Mouse (Mus musculus): ENCODE measurements at regions not wholly inside any gene's neighbourhood (a gene's known extent, or its start where the extent isn't known, plus 50 kb on each side); places are given as distances from the start of the nearest gene placed in this dataset.
"Not testable (repeated sequence)": the region's sequence is repeated elsewhere in the genome, so short reads cannot be mapped to it uniquely, and the experiment has no call there.

DNA sequence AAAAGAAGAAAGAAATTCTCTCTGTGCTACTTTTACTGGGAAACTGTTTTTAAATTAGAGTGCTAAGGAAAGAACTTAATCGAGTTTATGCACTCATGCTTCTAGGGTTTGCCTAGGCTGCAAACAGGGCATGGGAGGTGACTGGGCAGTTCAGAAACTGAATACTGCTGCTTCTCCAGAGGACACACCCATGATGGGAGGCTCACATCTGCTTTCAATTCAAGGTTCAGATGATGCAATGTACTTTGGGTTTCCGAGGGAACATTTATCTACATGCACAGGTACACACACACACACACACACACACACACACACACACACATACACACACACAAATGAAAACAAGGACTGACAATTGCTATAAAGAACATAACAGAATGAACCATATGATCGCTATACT is 417.4 kb downstream of the Htr7 start:
- Histone ChIP-seq H3K27ac (no peak overlapping the region), H3K4me2 (no peak overlapping the region), H3K9me3 (no peaks in the 10 kb centered on the region), H3K4me3 (no peak overlapping the region), H3K4me1 (no peaks in the 10 kb centered on the region), H3K36me3 (no peaks in the 10 kb centered on the region), H3K27me3 (no peaks in the 10 kb centered on the region), H3K9ac (no peak overlapping the region)
- ATAC-seq (ENCODE audit: borderline replicate concordance, extremely low read depth, low FRiP score, low TSS enrichment): no peak
- WGBS: 61% methylated on average over 3 of the region's 3 CpGs

- Histone ChIP-seq H3K36me3 (no peaks in the 10 kb centered on the region), H3K9me3 (no peaks in the 10 kb centered on the region), H3K4me2 (no peak overlapping the region), H3K27me3 (no peaks in the 10 kb centered on the region), H3K27ac (no peak overlapping the region), H3K9ac (no peak overlapping the region), H3K4me1 (no peaks in the 10 kb centered on the region), H3K4me3 (no peak overlapping the region)
- ATAC-seq (ENCODE audit: borderline replicate concordance, extremely low read depth, low FRiP score, low TSS enrichment): no peak
- 57% methylated on average over 2 of the region's 2 CpGs for WGBS
These were observed 435.5 kb downstream of the Htr7 start for GRCm38 (mm10) chr19:35621771-35622170.

DNA sequence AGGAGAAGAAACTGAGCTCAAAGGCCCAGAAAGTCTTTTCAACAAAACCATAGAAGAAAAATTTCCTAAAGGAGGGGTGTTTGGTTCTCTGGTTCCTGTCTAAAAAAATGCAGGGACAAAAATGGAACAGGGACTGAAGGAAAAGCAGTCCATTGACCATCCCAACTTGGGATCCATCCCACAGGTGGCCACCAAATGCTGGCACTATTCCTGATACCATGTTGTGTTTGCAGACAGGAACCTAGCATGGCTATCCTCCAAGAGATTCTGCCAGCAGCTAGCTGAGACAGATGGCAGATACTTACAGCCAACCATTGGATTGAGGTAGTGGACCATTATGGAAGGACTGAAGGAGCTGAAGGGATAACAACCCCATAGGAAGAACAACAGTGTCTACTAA is 461.9 kb downstream of the Htr7 start:
- Histone ChIP-seq H3K9ac (no peak overlapping the region), H3K4me2 (no peak overlapping the region), H3K4me1 (no peaks in the 10 kb centered on the region), H3K27me3 (no peaks in the 10 kb centered on the region), H3K27ac (no peak overlapping the region), H3K36me3 (no peaks in the 10 kb centered on the region), H3K9me3 (no peaks in the 10 kb centered on the region), H3K4me3 (no peak overlapping the region)
- ATAC-seq (ENCODE audit: borderline replicate concordance, extremely low read depth, low FRiP score, low TSS enrichment): no peak

- no peaks in the 10 kb centered on the region for H3K9me3 ChIP-seq
- no peak for ATAC-seq (ENCODE audit: borderline replicate concordance, extremely low read depth, low FRiP score, low TSS enrichment)
- no peak overlapping the region for H3K27ac ChIP-seq
- no peak overlapping the region for H3K4me3 ChIP-seq
- H3K4me1 ChIP-seq: no peaks in the 10 kb centered on the region
- 50% methylated on average over 3 of the region's 3 CpGs for WGBS
- H3K9ac ChIP-seq: no peak overlapping the region
- H3K27me3 ChIP-seq: no peaks in the 10 kb centered on the region
- H3K4me2 ChIP-seq: no peak overlapping the region
- H3K36me3 ChIP-seq: no peaks in the 10 kb centered on the region
These were observed 481.3 kb downstream of the Htr7 start for GRCm38 (mm10) chr19:35575979-35576378.

DNA sequence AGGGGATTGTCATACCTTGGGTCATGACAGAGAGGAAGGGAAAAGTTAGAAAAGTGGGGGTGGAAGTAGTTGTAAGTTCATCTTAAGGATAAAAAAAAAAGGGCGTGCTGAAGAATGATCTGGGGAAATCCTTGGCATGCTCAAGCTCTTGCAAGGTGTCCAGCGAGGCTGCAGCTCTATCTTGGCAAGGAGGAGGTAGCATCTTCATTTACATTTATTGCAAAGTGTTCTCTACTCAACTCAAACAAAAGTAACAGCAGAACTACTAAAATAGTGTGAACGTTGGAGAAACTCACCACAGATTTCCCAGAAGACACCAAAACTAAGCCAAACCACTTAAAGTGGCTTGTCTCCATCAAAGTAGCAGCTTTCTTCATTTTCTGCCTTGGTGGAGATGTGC is 507.9 kb downstream of the Htr7 start:
- ATAC-seq (ENCODE audit: borderline replicate concordance, extremely low read depth, low FRiP score, low TSS enrichment): no peak
- Histone ChIP-seq H3K36me3 (no peaks in the 10 kb centered on the region), H3K4me3 (no peak overlapping the region), H3K9me3 (no peaks in the 10 kb centered on the region), H3K4me2 (no peak overlapping the region), H3K4me1 (no peaks in the 10 kb centered on the region), H3K9ac (no peak overlapping the region), H3K27me3 (no peaks in the 10 kb centered on the region), H3K27ac (no peak overlapping the region)
- WGBS: 81% methylated on average over 3 of the region's 3 CpGs

GRCm38 (mm10) chr19:35536816-35537215 is 520.5 kb downstream of the Htr7 start:
- ATAC-seq (ENCODE audit: borderline replicate concordance, extremely low read depth, low FRiP score, low TSS enrichment): no peak
- Histone ChIP-seq H3K4me2 (no peak overlapping the region), H3K9me3 (no peaks in the 10 kb centered on the region), H3K27ac (no peak overlapping the region), H3K9ac (no peak overlapping the region), H3K4me3 (no peak overlapping the region), H3K36me3 (no peaks in the 10 kb centered on the region), H3K27me3 (no peaks in the 10 kb centered on the region), H3K4me1 (no peaks in the 10 kb centered on the region)
- WGBS: 62% methylated on average over 2 of the region's 2 CpGs

DNA sequence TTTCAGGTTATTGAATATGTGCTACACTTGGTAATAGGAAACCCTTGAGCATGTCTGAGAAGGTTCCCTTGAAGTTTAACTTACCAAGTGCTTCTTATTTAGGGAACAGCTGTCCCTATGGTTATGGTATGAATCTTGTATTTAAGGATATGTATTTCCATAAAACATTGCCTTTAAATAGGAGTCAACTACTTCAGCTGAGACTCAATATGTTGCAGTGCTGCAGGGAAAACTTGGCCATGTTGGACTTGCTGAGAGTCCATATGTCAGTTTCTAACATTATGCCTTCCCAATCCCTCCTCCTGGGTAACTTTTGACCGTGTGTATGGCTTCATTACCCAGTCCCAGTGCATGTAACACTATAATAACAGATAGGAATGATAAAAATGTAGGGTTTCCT is 528.0 kb downstream of the Htr7 start:
- H3K9ac ChIP-seq: no peak overlapping the region
- no peaks in the 10 kb centered on the region for H3K36me3 ChIP-seq
- no peaks in the 10 kb centered on the region for H3K4me1 ChIP-seq
- H3K27me3 ChIP-seq: no peaks in the 10 kb centered on the region
- WGBS: 23% methylated on average over 1 of the region's 1 CpGs
- H3K4me2 ChIP-seq: no peak overlapping the region
- H3K9me3 ChIP-seq: no peaks in the 10 kb centered on the region
- H3K4me3 ChIP-seq: no peak overlapping the region
- no peak overlapping the region for H3K27ac ChIP-seq
- ATAC-seq (ENCODE audit: borderline replicate concordance, extremely low read depth, low FRiP score, low TSS enrichment): no peak

- ATAC-seq (ENCODE audit: borderline replicate concordance, extremely low read depth, low FRiP score, low TSS enrichment): peak; percentile 52; the same call in 1 of the 2 replicates
- WGBS: 40% methylated on average over 4 of the region's 4 CpGs
These were observed 563.6 kb downstream of the Htr7 start for GRCm38 (mm10) chr19:35493721-35494120.

GRCm38 (mm10) chr19:35491354-35491753 is 566.0 kb downstream of the Htr7 start:
- Histone ChIP-seq H3K4me1 (no peaks in the 10 kb centered on the region), H3K36me3 (no peaks in the 10 kb centered on the region), H3K27ac (no peak overlapping the region), H3K27me3 (no peaks in the 10 kb centered on the region), H3K9me3 (no peaks in the 10 kb centered on the region), H3K4me3 (no peak overlapping the region), H3K4me2 (no peak overlapping the region), H3K9ac (no peak overlapping the region)
- ATAC-seq (ENCODE audit: borderline replicate concordance, extremely low read depth, low FRiP score, low TSS enrichment): no peak
- WGBS: 79% methylated on average over 8 of the region's 8 CpGs

More at GRCm38 (mm10) chr19:35493721-35494120, 563.6 kb downstream of the Htr7 start:
- H3K27ac ChIP-seq: no peak overlapping the region
- H3K4me2 ChIP-seq: no peak overlapping the region
- no peak overlapping the region for H3K4me3 ChIP-seq
- H3K27me3 ChIP-seq: no peaks in the 10 kb centered on the region
- no peaks in the 10 kb centered on the region for H3K9me3 ChIP-seq
- no peaks in the 10 kb centered on the region for H3K36me3 ChIP-seq
- H3K9ac ChIP-seq: no peak overlapping the region
- no peaks in the 10 kb centered on the region for H3K4me1 ChIP-seq

DNA sequence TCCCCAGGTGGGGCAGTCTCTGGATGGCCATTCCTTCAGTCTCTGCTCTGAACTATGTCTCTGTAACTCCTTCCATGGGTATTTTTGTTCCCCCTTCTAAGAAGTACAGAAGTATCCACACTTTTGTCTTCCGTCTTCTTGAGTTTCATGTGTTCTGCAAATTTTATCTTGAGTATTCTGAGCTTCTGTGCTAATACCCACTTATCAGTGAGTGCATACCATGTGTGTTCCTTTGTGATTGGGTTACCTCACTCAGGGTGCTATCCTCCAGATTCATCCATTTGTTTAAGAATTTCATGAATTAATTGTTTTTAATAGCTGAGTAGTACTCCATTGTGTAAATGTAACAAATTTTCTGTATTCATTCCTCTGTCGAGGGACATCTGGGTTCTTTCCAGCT is 563.5 kb downstream of the Kif20b start:
- H3K9me3 ChIP-seq; H3K9ac ChIP-seq; H3K36me3 ChIP-seq; H3K27ac ChIP-seq; H3K4me3 ChIP-seq; ATAC-seq (ENCODE audit: borderline replicate concordance, extremely low read depth, low FRiP score, low TSS enrichment); H3K27me3 ChIP-seq; H3K4me1 ChIP-seq; H3K4me2 ChIP-seq: not testable (repeated sequence)
- 79% methylated on average over 2 of the region's 2 CpGs for WGBS

DNA sequence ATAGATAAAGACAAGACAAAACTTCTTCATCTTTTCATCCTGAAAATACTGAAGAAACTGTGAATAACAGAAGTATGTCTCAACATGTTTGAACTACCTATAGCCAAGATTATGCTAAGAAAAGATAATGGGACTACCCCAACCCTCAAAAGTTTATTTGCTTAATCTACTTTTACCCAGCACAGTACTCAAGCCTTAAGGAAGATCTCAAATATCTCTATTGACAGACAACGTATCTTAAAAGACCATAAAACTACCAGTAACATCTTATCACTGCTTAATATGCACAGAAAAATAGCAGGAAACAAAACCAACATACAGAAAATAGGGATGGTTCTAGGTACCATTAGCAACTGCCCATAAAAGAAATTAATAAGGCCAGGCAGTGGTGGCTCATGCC is 560.3 kb downstream of the Kif20b start:
- no peaks in the 10 kb centered on the region for H3K9me3 ChIP-seq
- no peak for ATAC-seq (ENCODE audit: borderline replicate concordance, extremely low read depth, low FRiP score, low TSS enrichment)
- H3K4me2 ChIP-seq: no peak overlapping the region
- no peak overlapping the region for H3K27ac ChIP-seq
- H3K36me3 ChIP-seq: no peaks in the 10 kb centered on the region
- no peaks in the 10 kb centered on the region for H3K27me3 ChIP-seq
- 56% methylated on average over 1 of the region's 1 CpGs for WGBS
- no peaks in the 10 kb centered on the region for H3K4me1 ChIP-seq
- no peak overlapping the region for H3K9ac ChIP-seq
- no peak overlapping the region for H3K4me3 ChIP-seq

- ATAC-seq (ENCODE audit: borderline replicate concordance, extremely low read depth, low FRiP score, low TSS enrichment): no peak
- 72% methylated on average over 3 of the region's 3 CpGs for WGBS
- no peaks in the 10 kb centered on the region for H3K36me3 ChIP-seq
- no peak overlapping the region for H3K27ac ChIP-seq
- no peak overlapping the region for H3K9ac ChIP-seq
- no peaks in the 10 kb centered on the region for H3K9me3 ChIP-seq
- H3K27me3 ChIP-seq: no peaks in the 10 kb centered on the region
- H3K4me3 ChIP-seq: no peak overlapping the region
- H3K4me1 ChIP-seq: no peaks in the 10 kb centered on the region
- H3K4me2 ChIP-seq: no peak overlapping the region
These were observed 531.8 kb downstream of the Kif20b start for GRCm38 (mm10) chr19:35453942-35454341.

DNA sequence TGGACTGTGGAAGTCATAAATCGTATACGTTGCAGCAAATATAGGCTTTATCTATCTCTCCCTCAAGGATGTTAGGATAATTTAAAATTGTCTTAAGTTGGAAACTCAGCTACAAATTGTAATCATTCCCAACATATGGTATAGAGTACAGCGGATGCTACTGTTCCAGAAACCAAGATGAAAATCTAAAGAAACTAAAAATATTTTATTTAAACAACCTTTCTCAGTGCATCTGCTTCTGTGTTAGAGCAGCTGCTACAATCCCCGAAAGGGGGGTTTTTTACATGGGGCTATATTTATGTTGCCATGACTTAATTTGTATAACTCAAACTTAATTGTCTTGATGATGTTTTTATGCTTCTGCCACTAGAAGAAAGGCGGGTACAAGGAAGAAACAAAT is 520.3 kb downstream of the Kif20b start:
- H3K4me3 ChIP-seq: no peak overlapping the region
- WGBS: 82% methylated on average over 5 of the region's 5 CpGs

More for the DNA sequence above, 520.3 kb downstream of the Kif20b start:
- Histone ChIP-seq H3K27me3 (no peaks in the 10 kb centered on the region), H3K9me3 (no peaks in the 10 kb centered on the region), H3K36me3 (no peaks in the 10 kb centered on the region), H3K27ac (no peak overlapping the region), H3K4me2 (no peak overlapping the region), H3K4me1 (no peaks in the 10 kb centered on the region), H3K9ac (no peak overlapping the region)
- no peak for ATAC-seq (ENCODE audit: borderline replicate concordance, extremely low read depth, low FRiP score, low TSS enrichment)
